Mouse (Mus musculus) CH12.LX (cell line): Measurements from ENCODE around the gene Klk1b5. TPM values are rescaled to one million over a fixed set of nuclear protein-coding genes. Genes with fewer than 3 reads are reported as not detected.
"Not testable (repeated sequence)": the region's sequence is repeated elsewhere in the genome, so short reads cannot be mapped to it uniquely, and the experiment has no call there.

Experiments
- DNase-seq: peaks from one replicate; pipeline ENCODE4 v3.0.0-alpha.2; 2013; ENCODE audit errors: extremely low read depth
- H3K27ac ChIP-seq: 2 replicates; pipeline ENCODE4 v1.5.1; 2012; ENCODE audit warnings: low read depth, mild to moderate bottlenecking, control low read depth, moderate library complexity; ENCODE audit not compliant: insufficient read depth
- H3K27me3 ChIP-seq: replicated peaks from 2 replicates; pipeline ENCODE3; 2012; ENCODE audit warnings: inconsistent platforms
- H3K36me3 ChIP-seq, 2 experiments: replicated peaks in 1 of 2; 2 replicates each; pipeline versions ENCODE3 to v1.6.1; 2012; ENCODE audit warnings: inconsistent platforms in 1 of 2, low read length in 1 of 2, mild to moderate bottlenecking in 1 of 2, mixed read lengths in 1 of 2, moderate library complexity in 1 of 2; ENCODE audit not compliant: control insufficient read depth in 1 of 2, insufficient read depth in 1 of 2
- H3K4me1 ChIP-seq, 2 experiments: 2 replicates each; pipeline ENCODE4 v1.6.1; 2012; ENCODE audit warnings: inconsistent platforms in 1 of 2, moderate library complexity in 1 of 2; ENCODE audit not compliant: insufficient read depth in 2 of 2, control insufficient read depth in 1 of 2
- H3K4me2 ChIP-seq: 2 replicates; pipeline ENCODE4 v1.6.1; 2012; ENCODE audit warnings: low read depth, mild to moderate bottlenecking, control low read depth; ENCODE audit not compliant: poor library complexity, insufficient read depth, severe bottlenecking
- H3K4me3 ChIP-seq, 3 experiments: fragments of 150-350 bp in 1 of 3; sonication (generic) in 1 of 3; replicated peaks in 1 of 3; 2 replicates each; pipeline versions ENCODE3 to v1.5.1; 2011 to 2012; ENCODE audit warnings: low read depth in 2 of 3, low read length in 2 of 3, mild to moderate bottlenecking in 2 of 3, moderate library complexity in 2 of 3, control low read depth in 1 of 3, improper control_type of control experiment in 1 of 3, inconsistent platforms in 1 of 3, mixed read lengths in 1 of 3; ENCODE audit not compliant: poor library complexity in 1 of 3
- H3K79me2 ChIP-seq: replicated peaks from 2 replicates; pipeline ENCODE4 v1.6.1; 2012; ENCODE audit warnings: mild to moderate bottlenecking, moderate library complexity; ENCODE audit not compliant: control insufficient read depth, poor library complexity, insufficient read depth, severe bottlenecking; ENCODE audit errors: extremely low read depth
- H3K9ac ChIP-seq: 2 replicates; pipeline ENCODE4 v1.6.1; 2012; ENCODE audit warnings: low read depth, mild to moderate bottlenecking, control low read depth, moderate library complexity; ENCODE audit not compliant: insufficient read depth
- H3K9me3 ChIP-seq: replicated peaks from 2 replicates; pipeline ENCODE3; 2012; ENCODE audit warnings: low read length, inconsistent platforms, mixed read lengths
- RAD21 ChIP-seq: IDR thresholded peaks from 2 replicates; pipeline ENCODE4 v1.6.1; 2011; ENCODE audit warnings: low read depth, mild to moderate bottlenecking, low read length, improper control_type of control experiment, moderate library complexity
- dilution Hi-C: fragments of 300-500 bp; cut with MboI; formaldehyde crosslinking; loops from 2 replicates; pipeline ENCODE4 v1.14.3; 2020; ENCODE audit warnings: low sequenced_read_pairs; ENCODE audit not compliant: extremely low pct_unique_long_range_greater_than_20kb, extremely low pct_ligation_motif_present
- in situ Hi-C: fragments of 300-500 bp; cut with MboI; formaldehyde crosslinking; loops from 3 replicates; pipeline ENCODE4 v1.14.3; 2019; ENCODE audit warnings: low sequenced_read_pairs, low pct_ligation_motif_present, low pct_unique_long_range_greater_than_20kb, mixed read lengths
- polyA plus RNA-seq: library from polyadenylated mRNA; unstranded; fragments of >175 nt; gene quantifications from 2 replicates; pipeline ENCODE4 v1.2.1, GENCODE M21; 2012; ENCODE audit warnings: low read depth; ENCODE audit not compliant: insufficient read length
- total RNA-seq, 2 experiments: library from RNA; depleted of rRNA; stranded (reverse); fragments of 300-350 nt in 1 of 2; fragments of >200 nt in 1 of 2; gene quantifications; 2 replicates each; pipeline ENCODE4 v1.2.3; 2012 to 2014

Klk1b5 gene
- total and polyA plus RNA-seq, 3 experiments, result not detected

DNA sequence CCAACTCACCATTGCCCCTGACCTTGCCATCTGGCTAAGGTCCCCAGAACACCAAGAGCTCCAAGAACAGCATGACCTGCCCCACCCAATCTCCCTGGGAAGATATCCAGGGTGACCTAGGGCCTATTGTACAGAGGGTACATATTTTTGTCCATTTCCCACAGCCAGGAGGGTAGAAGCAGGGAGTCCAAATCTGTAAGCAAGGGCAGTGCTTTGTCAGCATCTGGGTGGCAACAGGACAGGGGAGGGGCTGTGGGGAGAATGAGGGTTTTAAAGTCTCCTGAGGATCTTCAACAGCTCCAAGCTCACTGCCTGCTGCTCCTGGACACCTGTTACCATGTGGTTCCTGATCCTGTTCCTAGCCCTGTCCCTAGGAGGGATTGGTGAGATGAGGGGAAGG lies 27.8 kb upstream of the Klk1b5 start, which contains the start of gene Klk1b24:
Gene Klk1b24 (plus strand): TSS at position 301 of the 400 bp plus-strand sequence.
- in situ Hi-C loops, H3K4me3 ChIP-seq: not testable (repeated sequence)

DNA sequence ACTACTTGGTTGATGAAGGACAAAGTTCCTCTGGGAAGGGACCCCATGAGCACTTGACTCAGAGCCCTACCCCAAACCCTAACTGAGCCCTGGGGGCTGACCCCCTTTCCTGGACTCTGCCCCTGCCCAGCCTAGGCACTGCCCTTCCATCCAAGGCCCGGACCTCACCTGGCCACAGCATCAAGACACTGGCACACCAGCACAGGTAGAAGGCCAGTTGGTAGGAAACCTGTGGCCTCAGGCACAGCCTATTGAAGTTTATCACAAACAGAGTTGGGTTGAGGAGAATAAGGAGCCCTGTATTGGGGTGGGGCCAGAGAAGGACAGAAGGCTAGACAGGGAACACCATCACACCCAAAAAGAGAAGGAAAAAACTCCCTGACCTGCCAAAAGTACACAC lies 22.3 kb upstream of the Klk1b5 start:
- H3K9ac ChIP-seq, H3K4me2 ChIP-seq, H3K9me3 ChIP-seq, H3K4me1 ChIP-seq, dilution Hi-C loops, in situ Hi-C loops, H3K36me3 ChIP-seq, H3K4me3 ChIP-seq, H3K27ac ChIP-seq, H3K27me3 ChIP-seq, H3K79me2 ChIP-seq, DNase-seq: not testable (repeated sequence)

More for the DNA sequence above, 27.8 kb upstream of the Klk1b5 start, which contains the start of gene Klk1b24:
- H3K79me2 ChIP-seq, H3K9ac ChIP-seq, H3K27ac ChIP-seq, dilution Hi-C loops, H3K27me3 ChIP-seq, H3K9me3 ChIP-seq, DNase-seq, H3K36me3 ChIP-seq, H3K4me1 ChIP-seq, H3K4me2 ChIP-seq: not testable (repeated sequence)

DNA sequence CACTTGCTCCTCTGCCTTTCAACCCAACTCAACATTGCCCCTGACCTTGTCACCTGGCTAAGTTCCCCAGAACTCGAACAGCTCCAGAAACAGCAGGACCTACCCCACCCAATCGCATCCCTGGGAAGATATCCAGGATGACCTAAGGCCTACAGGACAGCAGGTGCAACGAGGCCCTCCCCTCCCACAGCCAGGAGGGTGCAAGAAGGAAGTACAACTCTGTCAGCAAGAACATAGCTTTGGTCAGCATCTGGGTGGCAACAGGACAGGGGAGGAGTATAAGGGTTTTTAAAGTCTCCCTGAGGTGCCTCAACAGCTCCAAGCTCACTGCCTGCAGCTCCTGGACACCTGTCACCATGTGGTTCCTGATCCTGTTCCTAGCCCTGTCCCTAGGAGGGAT lies 17.9 kb upstream of the Klk1b5 start, which contains the start of gene Klk1b3:
Gene Klk1b3 (plus strand): TSS at position 301 of the 400 bp plus-strand sequence.
- Histone ChIP-seq H3K4me1 (no peaks in the 10 kb centered on the region), H3K4me2 (no peak within 1 kb of the TSS), H3K27ac (no peak within 1 kb of the TSS), H3K36me3 (no peaks in the 10 kb centered on the region)
- in situ Hi-C loops, result loop anchor here (5.0 kb wide), 2 partner anchors 76 to 136 kb away; no protein-coding TSS in a partner anchor
- TF ChIP-seq RAD21, result no peak
- TF ChIP-seq, all 38 proteins: peak for 0
- no peak within 1 kb of the TSS for H3K9ac ChIP-seq
- dilution Hi-C loops, result no loop called here
- H3K27me3 ChIP-seq, result peaks cover 38% of the 10 kb centered on the region
- H3K9me3 ChIP-seq, result no peaks in the 10 kb centered on the region
- H3K4me3 ChIP-seq, result no peak within 1 kb of the TSS
- H3K79me2 ChIP-seq, result no peaks in the 10 kb centered on the region
- no peak for DNase-seq

DNA sequence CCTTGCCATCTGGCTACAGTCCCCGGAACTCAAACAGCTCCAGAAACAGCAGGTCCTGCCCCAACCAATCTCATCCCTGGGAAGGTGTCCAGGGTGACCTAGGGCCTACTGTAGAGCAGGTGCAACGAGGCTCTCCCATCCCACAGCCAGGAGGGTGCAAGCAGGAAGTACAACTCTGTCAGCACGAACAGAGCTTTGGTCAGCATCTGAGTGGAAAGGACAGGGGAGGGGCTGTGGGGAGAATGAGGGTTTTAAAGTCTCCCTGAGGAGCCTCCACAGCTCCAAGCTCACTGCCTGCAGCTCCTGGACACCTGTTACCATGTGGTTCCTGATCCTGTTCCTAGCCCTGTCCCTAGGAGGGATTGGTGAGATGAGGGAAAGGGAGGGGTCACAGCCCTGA lies 8.6 kb upstream of the Klk1b5 start, which contains the start of gene Klk1b4:
Gene Klk1b4 (plus strand): TSS at position 301 of the 400 bp plus-strand sequence.
- H3K79me2 ChIP-seq, result not testable (repeated sequence)

More for the DNA sequence above, 8.6 kb upstream of the Klk1b5 start, which contains the start of gene Klk1b4:
- H3K4me1 ChIP-seq, H3K4me3 ChIP-seq, H3K4me2 ChIP-seq, dilution Hi-C loops, H3K9me3 ChIP-seq, H3K27ac ChIP-seq, in situ Hi-C loops, H3K36me3 ChIP-seq, DNase-seq, H3K9ac ChIP-seq: not testable (repeated sequence)
- peaks cover 54% of the 10 kb centered on the region for H3K27me3 ChIP-seq
